Mouse (Mus musculus): ENCODE results near the gene Rpl36al.
"Not testable (repeated sequence)": the region's sequence is repeated elsewhere in the genome, so short reads cannot be mapped to it uniquely, and the experiment has no call there.

- TF ChIP-seq POLR2A, CTCF (IDR thresholded peaks at IDR 0.05; ENCODE audit: insufficient read depth, low read depth, low read length): not testable (repeated sequence)
Measured at GRCm38 (mm10) chr12:69163586-69163985, 20.3 kb downstream of the Rpl36al start.

Measured in olfactory bulb, adult 2 months (tissue).